Mouse (Mus musculus): ENCODE measurements around the gene Tmprss6.

Tmprss6 gene

GRCm38 (mm10) chr15:78482518-78482917, 14.1 kb upstream of the Tmprss6 start:
- no peak for DNase-seq (ENCODE audit: low read depth, low spot score)

GRCm38 (mm10) chr15:78481448-78482000, 13.1 kb upstream of the Tmprss6 start:
- DNase-seq (ENCODE audit: low read depth, low spot score) = no peak

GRCm38 (mm10) chr15:78480991-78481390, 12.6 kb upstream of the Tmprss6 start:
- DNase-seq (ENCODE audit: low read depth, low spot score) = no peak

GRCm38 (mm10) chr15:78480111-78480510, 11.7 kb upstream of the Tmprss6 start:
- DNase-seq (ENCODE audit: low read depth, low spot score) = no peak

GRCm38 (mm10) chr15:78479470-78479869, 11.0 kb upstream of the Tmprss6 start:
- no peak for DNase-seq (ENCODE audit: low read depth, low spot score)

GRCm38 (mm10) chr15:78478073-78478472, 9.6 kb upstream of the Tmprss6 start:
- DNase-seq (ENCODE audit: low read depth, low spot score) = no peak

- no peak for DNase-seq (ENCODE audit: low read depth, low spot score)
These were observed 8.4 kb upstream of the Tmprss6 start for GRCm38 (mm10) chr15:78476878-78477277.

- DNase-seq (ENCODE audit: low read depth, low spot score) = no peak
These were observed 7.2 kb upstream of the Tmprss6 start for GRCm38 (mm10) chr15:78475604-78476031.

GRCm38 (mm10) chr15:78473442-78473841, 5.0 kb upstream of the Tmprss6 start:
- no peak for DNase-seq (ENCODE audit: low read depth, low spot score)

GRCm38 (mm10) chr15:78471902-78472301, 3.5 kb upstream of the Tmprss6 start:
- DNase-seq (ENCODE audit: low read depth, low spot score) = no peak

GRCm38 (mm10) chr15:78470495-78471276, 2.3 kb upstream of the Tmprss6 start:
- DNase-seq (ENCODE audit: low read depth, low spot score) = no peak

- no peak for DNase-seq (ENCODE audit: low read depth, low spot score)
These were observed 864 bp downstream of the Tmprss6 start for GRCm38 (mm10) chr15:78467570-78467969.

- DNase-seq (ENCODE audit: low read depth, low spot score) = no peak
These were observed 1.6 kb downstream of the Tmprss6 start for GRCm38 (mm10) chr15:78466809-78467208.

GRCm38 (mm10) chr15:78462981-78463380, 5.5 kb downstream of the Tmprss6 start:
- no peak for DNase-seq (ENCODE audit: low read depth, low spot score)

GRCm38 (mm10) chr15:78457193-78457592, 11.2 kb downstream of the Tmprss6 start:
- DNase-seq (ENCODE audit: low read depth, low spot score) = no peak

- no peak for DNase-seq (ENCODE audit: low read depth, low spot score)
These were observed 12.4 kb downstream of the Tmprss6 start for GRCm38 (mm10) chr15:78456051-78456450.

- DNase-seq (ENCODE audit: low read depth, low spot score) = no peak
These were observed 13.3 kb downstream of the Tmprss6 start for GRCm38 (mm10) chr15:78455168-78455567.

- no peak for DNase-seq (ENCODE audit: low read depth, low spot score)
These were observed 15.5 kb downstream of the Tmprss6 start for GRCm38 (mm10) chr15:78452929-78453328.

GRCm38 (mm10) chr15:78451201-78451600, 17.2 kb downstream of the Tmprss6 start:
- DNase-seq (ENCODE audit: low read depth, low spot score) = no peak

- DNase-seq (ENCODE audit: low read depth, low spot score) = no peak
These were observed 18.0 kb downstream of the Tmprss6 start for GRCm38 (mm10) chr15:78450419-78450768.

- no peak for DNase-seq (ENCODE audit: low read depth, low spot score)
These were observed 18.6 kb downstream of the Tmprss6 start for GRCm38 (mm10) chr15:78449694-78450418.

GRCm38 (mm10) chr15:78449131-78449530, 19.3 kb downstream of the Tmprss6 start:
- no peak for DNase-seq (ENCODE audit: low read depth, low spot score)
